12 mouse cellular contexts compared by ENCODE assay signal in the genomic region with DNA sequence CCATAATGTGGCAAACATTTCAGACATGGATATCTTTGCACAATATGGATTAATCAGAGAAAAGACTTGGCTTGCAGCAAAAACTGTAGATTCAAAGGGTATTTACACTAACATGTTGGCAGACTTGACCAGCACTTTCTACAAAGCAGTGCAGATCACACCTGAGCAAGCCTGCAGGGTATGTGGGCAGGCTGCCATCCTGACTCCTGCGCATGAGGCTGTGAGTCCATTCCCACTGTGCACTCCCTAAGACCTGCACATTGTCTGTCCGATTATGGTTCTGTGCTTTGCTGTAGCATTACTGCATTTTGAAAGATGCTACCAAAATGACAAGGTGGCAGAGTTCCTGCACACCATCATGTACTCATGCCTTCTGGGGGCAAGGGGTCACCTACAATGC.
"Had no signal": no experiment of that assay in that cellular context is flagged by ENCODE, and none has a peak within 500 bp of the region (broad histone marks: within the 10 kb centered on the region; RNA-seq: fewer than 3 reads in every experiment).

No protein-coding gene starts in this region.

- ATAC-seq: liver, embryonic 12.5 days had no signal

- H3K27me3 ChIP-seq: limb, embryonic 15.5 days; liver, embryonic 12.5 days; lung, embryonic 15.5 days; midbrain, embryonic 12.5 days had no signal

- H3K4me3 ChIP-seq: limb, embryonic 15.5 days; liver, embryonic 12.5 days; lung, embryonic 15.5 days; megakaryocyte, embryonic 14.5 days; midbrain, embryonic 12.5 days had no signal

- H3K4me1 ChIP-seq: limb, embryonic 15.5 days; liver, embryonic 12.5 days; lung, embryonic 15.5 days; megakaryocyte, embryonic 14.5 days had no signal

- DNase-seq: kidney, postnatal 10 days; lung, postnatal 14 days; right cerebral cortex, adult 18-20 months; thymus, adult 18-20 months; thymus, postnatal 25 days had no signal

- H3K27ac ChIP-seq: limb, embryonic 15.5 days; liver, embryonic 12.5 days; lung, embryonic 15.5 days; macrophage; midbrain, embryonic 12.5 days; stomach, postnatal 0 days had no signal

- H3K36me3 ChIP-seq: limb, embryonic 15.5 days; liver, embryonic 12.5 days; lung, embryonic 15.5 days; midbrain, embryonic 12.5 days had no signal
